Mouse (Mus musculus) spleen, postnatal 4 days (tissue): ENCODE results near the gene Cntrob.

Experiments used
- DNase-seq, 2 experiments: peaks; one replicate each; pipeline ENCODE4 v3.0.0; 2022; ENCODE audit warnings: low spot score in 2 of 2

Cntrob gene

GRCm38 (mm10) chr11:69298231-69298630, 25.3 kb downstream of the Cntrob start:
- DNase-seq = no peak

GRCm38 (mm10) chr11:69297799-69298198, 25.8 kb downstream of the Cntrob start:
- no peak for DNase-seq

GRCm38 (mm10) chr11:69295286-69295685, 28.3 kb downstream of the Cntrob start:
- DNase-seq = no peak

DNA sequence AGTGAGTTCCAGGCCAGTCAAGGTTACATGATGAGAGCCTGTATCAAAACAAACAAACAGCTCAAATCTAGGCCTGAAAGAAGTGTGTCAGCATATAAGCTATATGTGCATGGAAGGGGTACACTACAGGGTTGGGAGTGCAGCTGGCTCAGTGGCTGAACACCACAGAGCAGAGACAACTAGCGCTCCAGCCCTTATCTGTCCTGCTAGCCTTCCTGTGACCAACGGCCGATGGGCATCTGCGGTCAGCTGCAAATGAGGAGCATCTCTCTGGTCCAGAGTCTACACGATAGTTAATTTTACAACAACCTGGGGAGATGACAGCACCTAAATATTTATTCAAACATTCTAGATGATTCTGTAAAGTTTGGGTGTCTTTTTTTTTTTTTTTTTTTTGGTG, 32.5 kb downstream of the Cntrob start:
- no peak for DNase-seq

DNA sequence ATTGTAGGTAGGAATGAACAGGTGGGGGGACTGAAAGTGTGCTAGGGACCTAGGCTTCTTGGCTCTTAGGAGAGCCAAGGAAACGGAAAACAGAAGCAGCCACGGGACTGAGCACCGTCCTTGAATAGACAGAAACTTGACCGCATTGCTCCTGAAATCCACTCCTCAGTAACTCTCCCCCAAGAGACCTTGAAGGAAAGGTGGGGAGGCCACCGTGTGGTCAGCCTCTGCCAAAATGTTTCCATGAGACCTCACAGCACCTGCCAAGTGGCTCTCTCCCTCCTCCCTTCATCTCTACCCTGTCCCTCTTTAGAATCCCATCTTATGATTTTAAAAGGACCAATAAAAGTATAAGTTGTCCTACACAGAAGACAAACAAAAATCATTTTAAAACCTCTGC, 46.3 kb downstream of the Cntrob start:
- no peak for DNase-seq

DNA sequence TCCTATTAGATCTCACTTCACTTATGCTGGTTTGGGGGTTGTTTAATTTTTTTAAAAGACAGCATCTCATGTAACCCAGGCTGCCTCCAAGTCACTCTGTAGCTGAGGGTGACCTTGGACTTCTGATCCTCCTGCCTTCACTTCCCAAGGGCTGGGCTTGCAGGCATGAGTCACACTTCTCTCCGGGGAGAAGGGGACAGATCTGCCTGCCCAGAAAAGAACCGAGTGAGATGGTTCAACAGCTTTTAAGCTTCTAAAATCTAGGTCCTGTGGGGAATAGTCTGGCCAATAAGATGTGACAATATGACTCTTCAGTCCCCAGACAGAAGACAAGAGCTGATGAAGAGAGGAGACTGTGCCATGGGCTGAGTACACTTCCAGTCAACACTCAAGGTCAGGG, 47.5 kb downstream of the Cntrob start:
- DNase-seq = no peak

DNA sequence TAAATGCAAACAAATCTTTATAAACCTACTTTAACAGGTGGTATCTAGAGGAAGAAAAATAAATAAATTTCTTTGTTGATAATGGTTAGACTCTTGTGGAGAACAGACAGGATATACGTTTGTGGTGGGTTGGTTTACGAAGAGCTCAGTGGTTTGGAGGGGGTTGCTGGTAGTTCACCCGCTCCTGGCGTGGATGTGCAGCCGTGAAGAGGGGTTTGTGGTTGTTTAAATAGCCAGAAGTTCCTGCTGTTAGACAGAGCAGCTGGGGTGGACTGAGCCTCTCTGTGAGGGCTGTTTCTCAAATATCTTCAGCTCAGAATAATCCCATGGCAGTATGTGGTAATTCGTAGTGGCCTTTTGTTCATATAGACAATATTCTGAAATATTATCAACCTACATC, 47.9 kb downstream of the Cntrob start:
- no peak for DNase-seq

DNA sequence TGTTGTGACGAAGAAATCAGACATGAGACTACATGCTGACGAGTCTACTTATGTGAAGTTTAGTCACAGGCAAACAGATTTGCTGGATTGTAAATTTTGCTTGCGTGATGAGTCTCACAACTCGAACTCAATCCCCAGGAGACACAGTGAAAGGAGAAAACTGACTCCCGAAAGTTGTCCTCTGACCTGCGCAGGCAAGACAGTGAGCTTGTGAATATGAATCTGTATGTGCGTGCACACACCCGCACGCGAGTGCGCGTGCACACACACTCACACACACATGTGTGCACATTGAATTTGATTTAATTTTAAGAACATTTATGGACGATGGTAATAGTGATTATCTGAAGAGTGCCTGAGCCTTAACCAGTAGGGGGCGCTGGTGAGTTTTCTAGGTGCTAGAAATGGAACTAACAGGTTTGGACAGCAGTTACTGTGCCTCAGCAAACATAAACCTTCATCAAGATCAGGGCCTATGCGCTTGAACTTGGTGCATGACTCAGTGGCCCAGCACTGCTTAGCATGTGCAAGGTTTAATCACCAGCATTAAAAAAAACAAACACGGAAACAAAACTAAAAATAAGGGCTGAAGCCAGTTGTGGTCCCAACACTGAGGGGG, 51.3 kb downstream of the Cntrob start:
- peak; percentile 77 to 93 for DNase-seq

- peak; percentile 66 to 88 for DNase-seq
These were observed 54.0 kb downstream of the Cntrob start for GRCm38 (mm10) chr11:69269575-69269974.

DNA sequence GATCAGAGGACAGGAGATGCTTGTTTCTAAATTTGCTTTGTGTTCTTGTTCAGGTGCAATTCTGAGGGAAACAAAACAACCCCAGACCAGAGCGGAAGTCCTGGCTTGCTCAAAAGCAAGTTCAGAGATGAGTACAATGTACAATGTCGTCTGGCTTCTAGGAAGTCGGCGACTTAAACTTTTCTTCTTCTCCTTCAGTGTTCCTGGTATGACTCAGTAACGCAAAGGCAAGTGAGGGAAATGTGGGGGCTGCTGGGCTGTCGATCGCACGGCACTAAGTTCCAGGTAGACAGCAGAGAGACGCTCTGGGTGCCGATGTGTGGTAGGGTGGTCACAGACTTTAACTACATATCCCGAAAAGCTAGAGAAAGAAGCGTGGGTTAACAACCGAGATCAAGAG, 55.5 kb downstream of the Cntrob start:
- no peak for DNase-seq

GRCm38 (mm10) chr11:69267341-69267740, 56.2 kb downstream of the Cntrob start:
- DNase-seq = no peak

DNA sequence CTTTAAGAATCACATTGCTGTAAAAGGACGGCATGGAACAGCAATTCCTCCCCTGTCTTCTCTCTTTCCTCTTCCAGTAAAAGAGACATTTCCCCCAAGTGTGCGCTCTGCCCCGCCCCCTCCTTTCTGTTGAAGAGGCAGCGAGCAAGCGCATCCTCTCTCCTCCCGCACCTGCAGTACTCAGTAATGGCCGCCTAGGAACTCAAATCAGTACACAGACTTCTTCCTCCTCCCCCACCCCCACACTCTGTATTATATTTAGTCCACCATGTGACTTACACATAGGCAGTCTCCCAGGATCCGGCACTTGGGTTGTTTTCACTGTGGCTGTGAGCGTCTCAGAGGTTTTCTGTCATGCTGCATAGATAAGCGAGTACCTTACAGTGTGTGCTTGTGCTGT, 57.3 kb downstream of the Cntrob start:
- DNase-seq = peak in 1 of 2 experiments; percentile 30

- DNase-seq = no peak
These were observed 58.2 kb downstream of the Cntrob start for GRCm38 (mm10) chr11:69265410-69265809.

- DNase-seq = no peak
These were observed 59.3 kb downstream of the Cntrob start for GRCm38 (mm10) chr11:69264276-69264675.

GRCm38 (mm10) chr11:69260111-69260510, 63.5 kb downstream of the Cntrob start:
- no peak for DNase-seq

DNA sequence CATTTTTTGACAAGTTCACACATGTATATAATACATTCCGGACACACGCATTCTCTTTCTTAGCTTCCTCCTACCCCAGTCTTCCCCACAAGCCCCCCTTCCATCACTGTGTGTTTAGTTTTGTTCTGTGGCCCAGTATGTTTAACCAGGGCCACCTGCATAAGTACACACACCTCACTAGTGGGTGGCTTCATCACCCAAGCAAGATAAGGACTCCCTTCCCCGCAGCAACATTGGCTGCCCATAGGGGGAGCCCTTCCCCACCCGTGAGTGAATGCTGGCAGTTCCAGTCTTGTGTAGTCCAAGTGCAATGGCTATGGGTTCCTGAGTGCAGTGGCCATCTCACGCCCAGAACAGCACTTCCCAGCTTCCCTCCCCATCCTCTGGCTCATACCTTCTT, 65.3 kb downstream of the Cntrob start:
- peak; percentile 48 to 78 for DNase-seq

DNA sequence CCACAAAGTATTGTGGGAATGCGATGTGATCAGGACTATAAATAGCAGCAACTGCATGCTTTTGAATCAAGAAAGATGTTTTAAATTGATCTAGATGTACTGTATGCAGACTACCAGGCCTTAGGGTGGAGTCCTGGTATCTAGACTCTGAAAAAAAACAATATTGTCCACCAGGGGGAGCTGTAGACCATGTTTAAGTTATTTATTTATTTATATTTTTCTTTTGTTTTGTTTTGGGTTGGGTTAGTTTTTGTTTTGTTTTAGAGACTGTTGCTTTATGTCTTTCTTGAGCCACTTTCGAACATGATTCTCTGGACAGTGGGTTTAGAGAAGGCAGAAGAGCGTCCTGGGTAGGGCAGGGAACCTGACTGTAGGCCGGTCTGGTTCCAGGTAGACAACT, 65.8 kb downstream of the Cntrob start:
- DNase-seq = no peak

GRCm38 (mm10) chr11:69257072-69257471, 66.5 kb downstream of the Cntrob start:
- DNase-seq = no peak

- DNase-seq = no peak
These were observed 68.8 kb downstream of the Cntrob start for GRCm38 (mm10) chr11:69254808-69255207.

DNA sequence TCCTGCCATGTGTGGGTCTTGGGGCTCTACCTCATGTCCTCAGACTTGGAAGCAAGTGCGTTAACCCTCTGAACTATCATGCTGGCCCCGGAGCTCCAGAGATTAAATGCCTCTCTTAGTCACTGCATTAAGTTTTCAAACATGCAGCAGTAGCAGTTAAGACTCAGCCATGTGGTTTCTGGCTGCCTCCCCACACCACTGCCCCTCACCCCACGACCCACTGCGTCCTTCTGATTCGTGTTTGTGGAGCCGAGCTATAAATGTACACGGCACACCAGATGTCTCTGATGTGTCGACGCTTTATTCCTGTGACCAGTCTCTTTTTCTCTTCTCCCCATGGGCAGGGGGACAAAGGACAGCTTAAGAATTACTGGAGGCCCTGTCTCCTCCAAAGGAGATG, 70.4 kb downstream of the Cntrob start:
- no peak for DNase-seq

GRCm38 (mm10) chr11:69251953-69252352, 71.6 kb downstream of the Cntrob start:
- no peak for DNase-seq

DNA sequence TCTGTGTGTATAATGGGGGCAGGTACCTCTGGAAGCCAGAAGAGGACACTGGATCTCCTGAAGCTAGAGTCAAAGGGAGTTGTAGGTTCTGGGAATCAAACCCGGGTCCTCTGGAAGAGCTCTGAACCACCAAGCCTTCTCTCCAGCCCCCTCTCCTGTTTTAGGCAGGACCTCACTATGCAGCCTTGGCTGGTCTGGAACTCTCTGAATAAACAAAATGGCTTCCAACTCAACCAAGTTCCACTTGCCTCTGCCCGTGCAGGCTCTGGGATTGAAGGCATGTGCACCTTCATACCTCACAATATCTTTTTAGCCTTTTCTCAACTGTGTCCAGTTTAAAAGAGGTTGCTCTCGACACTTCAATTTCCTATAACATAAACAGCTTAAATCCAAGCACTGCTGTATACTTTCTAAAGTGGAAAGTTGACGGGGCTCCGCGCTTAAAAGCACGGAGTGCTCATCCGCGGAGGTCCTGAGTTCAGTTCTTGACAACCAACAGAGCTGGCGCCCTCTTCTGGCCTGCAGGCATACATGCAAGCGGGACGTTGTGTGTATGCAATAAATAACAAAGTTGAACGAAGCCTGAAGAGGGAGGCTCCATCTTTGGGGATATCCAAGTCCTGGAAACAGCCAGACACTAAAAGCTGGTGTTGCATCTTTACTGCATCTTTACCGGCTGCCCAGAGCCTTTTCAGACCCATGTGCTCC, 72.3 kb downstream of the Cntrob start:
- no peak for DNase-seq

- DNase-seq = no peak
These were observed 73.5 kb downstream of the Cntrob start for GRCm38 (mm10) chr11:69250106-69250505.
